Mouse (Mus musculus): ENCODE measurements around the gene Zfand4. TPM values are rescaled to one million over a fixed set of nuclear protein-coding genes. Genes with fewer than 3 reads are reported as not detected.

Zfand4 gene
- polyA plus RNA-seq, 1 experiment from 2014 or later: 5.6 TPM

DNA sequence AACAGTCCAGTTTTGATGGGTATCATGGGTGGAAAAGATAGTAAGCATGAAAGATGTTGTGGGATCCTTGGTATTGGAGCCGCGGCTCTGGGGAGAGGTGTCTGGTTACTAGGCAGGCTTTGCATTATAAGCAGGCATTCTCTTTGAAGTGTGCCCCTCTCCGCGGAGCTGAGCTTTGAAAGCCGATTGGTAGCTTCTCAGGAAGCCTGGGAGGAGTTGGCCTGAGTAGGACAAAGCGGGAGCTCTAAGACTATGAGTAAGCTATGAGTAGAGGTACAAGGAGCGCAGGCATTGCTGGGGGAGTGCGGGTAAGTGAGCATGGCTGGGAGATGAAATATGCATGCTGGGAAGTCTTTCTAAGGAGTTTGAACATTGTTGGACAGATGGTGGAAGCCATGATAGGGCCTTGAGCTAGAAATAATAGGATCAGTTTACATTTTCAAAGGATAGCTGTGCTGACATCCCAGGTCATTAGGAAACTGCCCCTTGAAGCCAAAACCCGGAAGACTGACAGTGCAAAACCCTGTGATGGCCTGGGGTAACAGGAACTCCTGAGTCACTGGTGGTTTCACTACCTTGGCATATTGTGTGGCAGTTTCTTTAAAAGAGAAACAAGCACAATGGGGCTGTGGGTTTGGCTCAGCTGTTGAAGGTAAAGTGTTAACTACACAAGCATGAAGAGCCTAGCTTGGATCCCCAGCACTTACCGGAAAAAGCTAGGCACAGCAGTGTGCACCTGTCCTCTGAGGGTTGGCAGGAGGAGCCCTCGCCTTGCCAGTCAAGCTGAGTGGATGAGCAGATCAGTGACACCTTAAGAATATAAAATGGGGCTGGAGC is 2.5 kb downstream of the Zfand4 start:
- Histone ChIP-seq H3K9me3 (replicated peaks) (no peaks in the 10 kb centered on the region), H3K36me3 (peaks cover 12% of the 10 kb centered on the region), H3K27ac (replicated peaks) (no peak overlapping the region), H3K27me3 (replicated peaks) (no peaks in the 10 kb centered on the region), H3K4me1 (peaks cover 17% of the 10 kb centered on the region), H3K9ac (replicated peaks) (no peak overlapping the region), H3K4me2 (peak overlapping the region; percentile 48), H3K4me3 (replicated peaks) (peak overlapping the region; percentile 7; the same call in 1 of the 2 replicates)
- 21% methylated on average over 11 of the region's 11 CpGs for WGBS
- ATAC-seq (ENCODE audit: low FRiP score): 0 out of 2 replicates have a peak, but pooled peaks have one; percentile 8

DNA sequence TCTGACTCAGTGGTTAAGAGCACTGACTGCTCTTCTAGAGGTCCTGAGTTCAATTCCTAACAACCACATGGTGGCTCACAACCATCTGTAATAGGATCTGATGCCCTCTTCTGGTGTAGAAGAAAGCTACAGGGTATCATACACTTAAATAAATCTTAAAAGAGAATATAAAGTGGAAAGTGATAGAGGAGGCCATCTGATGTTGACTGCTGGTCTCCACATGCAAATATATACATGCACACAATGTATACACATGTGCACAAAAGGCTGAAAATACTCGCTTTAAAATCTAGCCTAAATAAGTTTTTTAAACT is 3.0 kb downstream of the Zfand4 start:
- 91% methylated on average over 1 of the region's 1 CpGs for WGBS
- no peak overlapping the region for H3K4me2 ChIP-seq
- no peak overlapping the region for H3K9ac ChIP-seq (replicated peaks)
- H3K4me3 ChIP-seq (replicated peaks): no peak overlapping the region
- H3K9me3 ChIP-seq (replicated peaks): no peaks in the 10 kb centered on the region
- H3K36me3 ChIP-seq: peaks cover 6% of the 10 kb centered on the region
- no peak overlapping the region for H3K27ac ChIP-seq (replicated peaks)
- no peak for ATAC-seq (ENCODE audit: low FRiP score)
- H3K27me3 ChIP-seq (replicated peaks): no peaks in the 10 kb centered on the region
- H3K4me1 ChIP-seq: peaks cover 17% of the 10 kb centered on the region

- Histone ChIP-seq H3K36me3 (no peaks in the 10 kb centered on the region), H3K4me3 (replicated peaks) (no peak overlapping the region), H3K4me2 (no peak overlapping the region), H3K27me3 (replicated peaks) (no peaks in the 10 kb centered on the region), H3K9me3 (replicated peaks) (no peaks in the 10 kb centered on the region), H3K27ac (replicated peaks) (no peak overlapping the region), H3K4me1 (no peaks in the 10 kb centered on the region), H3K9ac (replicated peaks) (no peak overlapping the region)
- WGBS: 86% methylated on average over 4 of the region's 4 CpGs
- ATAC-seq (ENCODE audit: low FRiP score): no peak
Measured at GRCm38 (mm10) chr6:116275695-116276094, 11.7 kb downstream of the Zfand4 start.

DNA sequence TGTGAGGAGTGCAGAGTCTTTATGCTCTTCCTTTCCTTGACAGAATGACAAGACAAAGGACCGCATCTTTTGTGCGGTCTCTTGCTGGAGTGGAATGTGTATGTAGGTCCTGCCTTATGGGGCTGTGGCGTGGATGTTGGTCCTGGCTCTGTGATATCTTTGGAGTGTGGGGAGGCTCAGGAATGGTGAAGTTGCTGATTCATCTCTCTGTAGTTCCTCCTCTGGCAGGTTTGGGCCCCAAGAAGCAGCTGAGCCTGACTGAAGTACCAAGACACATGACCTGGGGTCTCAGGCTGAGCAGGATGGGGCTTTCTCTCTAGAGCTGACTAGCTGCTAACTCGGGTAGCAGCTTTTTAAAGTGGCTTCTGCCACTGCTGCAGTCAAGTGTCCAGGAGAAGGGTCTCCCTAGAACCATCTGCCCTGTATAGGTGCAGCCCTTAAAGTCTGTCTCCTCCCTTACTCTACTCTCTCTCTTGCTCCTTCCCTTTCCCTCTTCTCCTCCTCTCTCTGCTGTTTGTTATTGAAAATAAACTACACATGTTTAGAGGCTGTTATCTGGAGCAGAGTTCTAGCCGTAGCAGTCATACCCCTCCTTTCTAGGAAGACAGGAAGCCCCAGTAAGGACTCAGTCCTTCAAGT is 14.8 kb downstream of the Zfand4 start:
- ATAC-seq (ENCODE audit: low FRiP score): no peak
- 79% methylated on average over 5 of the region's 5 CpGs for WGBS
- no peaks in the 10 kb centered on the region for H3K27me3 ChIP-seq (replicated peaks)
- no peak overlapping the region for H3K27ac ChIP-seq (replicated peaks)
- H3K4me3 ChIP-seq (replicated peaks): no peak overlapping the region
- H3K9me3 ChIP-seq (replicated peaks): no peaks in the 10 kb centered on the region
- no peaks in the 10 kb centered on the region for H3K4me1 ChIP-seq
- H3K4me2 ChIP-seq: no peak overlapping the region
- no peaks in the 10 kb centered on the region for H3K36me3 ChIP-seq
- H3K9ac ChIP-seq (replicated peaks): no peak overlapping the region

GRCm38 (mm10) chr6:116281014-116281413 is 17.0 kb downstream of the Zfand4 start:
- no peak for ATAC-seq (ENCODE audit: low FRiP score)
- no peak overlapping the region for H3K4me2 ChIP-seq
- no peak overlapping the region for H3K4me3 ChIP-seq (replicated peaks)
- 96% methylated on average over 13 of the region's 13 CpGs for WGBS
- no peaks in the 10 kb centered on the region for H3K36me3 ChIP-seq
- H3K27ac ChIP-seq (replicated peaks): no peak overlapping the region
- H3K27me3 ChIP-seq (replicated peaks): no peaks in the 10 kb centered on the region
- no peaks in the 10 kb centered on the region for H3K4me1 ChIP-seq
- no peaks in the 10 kb centered on the region for H3K9me3 ChIP-seq (replicated peaks)
- H3K9ac ChIP-seq (replicated peaks): no peak overlapping the region

DNA sequence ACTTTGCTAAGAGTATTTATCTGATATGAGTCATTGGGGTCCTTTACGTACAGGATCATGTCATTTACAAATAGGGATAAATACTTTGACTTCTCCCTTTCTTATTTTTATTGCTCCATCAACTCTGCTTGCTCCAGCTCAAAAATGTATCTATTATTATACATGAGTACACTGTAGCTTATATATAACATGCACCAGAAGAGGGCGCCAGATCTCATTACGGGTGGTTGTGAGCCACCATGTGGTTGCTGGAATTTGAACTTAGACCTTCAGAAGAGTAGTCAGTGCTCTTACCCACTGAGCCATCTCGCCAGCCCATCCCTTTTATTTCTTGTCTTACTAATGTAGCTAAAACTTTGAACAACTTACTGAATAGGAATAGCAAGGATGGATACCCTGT is 18.5 kb downstream of the Zfand4 start:
- no peaks in the 10 kb centered on the region for H3K27me3 ChIP-seq (replicated peaks)
- no peak overlapping the region for H3K27ac ChIP-seq (replicated peaks)
- 59% methylated on average over 4 of the region's 4 CpGs for WGBS
- H3K9ac ChIP-seq (replicated peaks): no peak overlapping the region
- no peaks in the 10 kb centered on the region for H3K4me1 ChIP-seq
- no peak overlapping the region for H3K4me3 ChIP-seq (replicated peaks)
- no peak for ATAC-seq (ENCODE audit: low FRiP score)
- H3K36me3 ChIP-seq: no peaks in the 10 kb centered on the region
- H3K9me3 ChIP-seq (replicated peaks): no peaks in the 10 kb centered on the region
- no peak overlapping the region for H3K4me2 ChIP-seq

- H3K9ac ChIP-seq (replicated peaks): no peak overlapping the region
- no peaks in the 10 kb centered on the region for H3K4me1 ChIP-seq
- ATAC-seq (ENCODE audit: low FRiP score): no peak
- no peaks in the 10 kb centered on the region for H3K9me3 ChIP-seq (replicated peaks)
- no peak overlapping the region for H3K4me2 ChIP-seq
- 53% methylated on average over 3 of the region's 3 CpGs for WGBS
- no peak overlapping the region for H3K27ac ChIP-seq (replicated peaks)
- no peaks in the 10 kb centered on the region for H3K36me3 ChIP-seq
- no peaks in the 10 kb centered on the region for H3K27me3 ChIP-seq (replicated peaks)
- no peak overlapping the region for H3K4me3 ChIP-seq (replicated peaks)
Measured at GRCm38 (mm10) chr6:116283280-116283679, 19.3 kb downstream of the Zfand4 start.

- H3K27ac ChIP-seq (replicated peaks): no peak overlapping the region
- no peak overlapping the region for H3K9ac ChIP-seq (replicated peaks)
- H3K9me3 ChIP-seq (replicated peaks): no peaks in the 10 kb centered on the region
- ATAC-seq (ENCODE audit: low FRiP score): no peak
- no peaks in the 10 kb centered on the region for H3K27me3 ChIP-seq (replicated peaks)
- WGBS: 94% methylated on average over 4 of the region's 4 CpGs
- no peaks in the 10 kb centered on the region for H3K36me3 ChIP-seq
- H3K4me2 ChIP-seq: no peak overlapping the region
- H3K4me1 ChIP-seq: no peaks in the 10 kb centered on the region
- H3K4me3 ChIP-seq (replicated peaks): no peak overlapping the region
Measured at GRCm38 (mm10) chr6:116286321-116286720, 22.3 kb downstream of the Zfand4 start.

DNA sequence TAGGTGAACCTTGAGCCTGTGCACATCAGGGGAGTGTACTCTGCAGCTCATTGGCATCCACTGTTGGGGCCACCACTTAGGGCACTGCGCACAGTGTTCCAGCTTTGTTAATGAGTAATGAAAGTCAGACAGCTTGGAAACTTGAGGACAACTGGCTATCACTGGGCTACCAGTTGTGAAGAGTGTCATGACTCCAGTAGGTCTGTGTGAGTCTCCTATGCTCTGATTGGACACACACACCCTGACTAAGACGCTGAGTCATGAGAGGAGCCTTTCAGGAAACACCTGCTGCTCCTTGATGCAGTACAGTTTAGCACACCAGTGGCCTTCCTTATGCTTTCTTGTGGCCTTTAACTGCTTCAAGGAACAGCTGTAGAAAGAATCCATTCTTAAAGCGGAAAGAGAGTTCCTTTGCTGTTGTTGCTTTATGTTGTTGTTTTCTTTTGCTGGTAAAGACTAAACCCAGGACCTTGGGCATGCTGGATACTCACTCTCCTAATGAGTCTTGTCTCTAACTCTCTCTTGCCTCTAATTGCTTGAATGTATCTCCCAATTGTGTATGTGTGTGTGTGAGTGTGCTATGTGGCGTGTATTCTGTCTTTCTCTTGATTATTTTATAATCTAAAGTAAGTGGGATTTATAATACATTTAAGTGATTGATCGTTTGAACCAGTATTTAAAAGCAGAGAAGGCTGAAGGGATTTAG is 23.0 kb downstream of the Zfand4 start:
- no peak overlapping the region for H3K4me2 ChIP-seq
- no peak overlapping the region for H3K27ac ChIP-seq (replicated peaks)
- H3K9ac ChIP-seq (replicated peaks): no peak overlapping the region
- no peaks in the 10 kb centered on the region for H3K9me3 ChIP-seq (replicated peaks)
- WGBS: 84% methylated on average over 5 of the region's 5 CpGs
- no peak overlapping the region for H3K4me3 ChIP-seq (replicated peaks)
- ATAC-seq (ENCODE audit: low FRiP score): no peak
- H3K4me1 ChIP-seq: no peaks in the 10 kb centered on the region
- H3K36me3 ChIP-seq: no peaks in the 10 kb centered on the region
- H3K27me3 ChIP-seq (replicated peaks): no peaks in the 10 kb centered on the region

- Histone ChIP-seq H3K9ac (replicated peaks) (no peak overlapping the region), H3K9me3 (replicated peaks) (no peaks in the 10 kb centered on the region), H3K27ac (replicated peaks) (no peak overlapping the region), H3K4me1 (no peaks in the 10 kb centered on the region), H3K4me3 (replicated peaks) (no peak overlapping the region), H3K36me3 (no peaks in the 10 kb centered on the region), H3K4me2 (no peak overlapping the region), H3K27me3 (replicated peaks) (no peaks in the 10 kb centered on the region)
- no peak for ATAC-seq (ENCODE audit: low FRiP score)
- WGBS: 95% methylated on average over 2 of the region's 2 CpGs
Measured at GRCm38 (mm10) chr6:116311411-116311810, 47.4 kb downstream of the Zfand4 start.

- Histone ChIP-seq H3K4me3 (replicated peaks) (no peak overlapping the region), H3K36me3 (no peaks in the 10 kb centered on the region), H3K27me3 (replicated peaks) (no peaks in the 10 kb centered on the region), H3K27ac (replicated peaks) (no peak overlapping the region), H3K9ac (replicated peaks) (no peak overlapping the region), H3K4me1 (no peaks in the 10 kb centered on the region), H3K9me3 (replicated peaks) (no peaks in the 10 kb centered on the region), H3K4me2 (no peak overlapping the region)
- no peak for ATAC-seq (ENCODE audit: low FRiP score)
- WGBS: 86% methylated on average over 3 of the region's 3 CpGs
Measured at GRCm38 (mm10) chr6:116319259-116319658, 55.2 kb downstream of the Zfand4 start.

- Histone ChIP-seq H3K4me3 (replicated peaks) (no peak overlapping the region), H3K27ac (replicated peaks) (no peak overlapping the region), H3K9ac (replicated peaks) (no peak overlapping the region), H3K36me3 (no peaks in the 10 kb centered on the region), H3K27me3 (replicated peaks) (no peaks in the 10 kb centered on the region), H3K4me1 (no peaks in the 10 kb centered on the region), H3K4me2 (no peak overlapping the region), H3K9me3 (replicated peaks) (no peaks in the 10 kb centered on the region)
- no peak for ATAC-seq (ENCODE audit: low FRiP score)
- WGBS: 86% methylated on average over 3 of the region's 3 CpGs
Measured at GRCm38 (mm10) chr6:116326641-116327040, 62.6 kb downstream of the Zfand4 start.
